Mouse (Mus musculus) frontal cortex, adult 2 months (tissue): ENCODE measurements around the gene Haus2. TPM values are rescaled to one million over a fixed set of nuclear protein-coding genes. Genes with fewer than 3 reads are reported as not detected.

Experiments used
- DNase-seq, 2 experiments: peaks; one replicate each; pipeline ENCODE4 v3.0.0; 2022; ENCODE audit warnings: low spot score in 1 of 2; ENCODE audit errors: extremely low spot score in 1 of 2
- polyA plus RNA-seq: library from polyadenylated mRNA; depleted of rRNA; stranded (reverse); fragments of >200 nt; gene quantifications from 2 replicates; pipeline ENCODE4 v1.2.3, GENCODE M21; 2012

The Haus2 gene
- polyA plus RNA-seq, 1 experiment, result 17.1 TPM

GRCm38 (mm10) chr2:120616279-120617163 lies 7.3 kb downstream of the Haus2 start:
- no peak for DNase-seq

GRCm38 (mm10) chr2:120619538-120619937 lies 10.4 kb downstream of the Haus2 start:
- no peak for DNase-seq

GRCm38 (mm10) chr2:120622920-120623319 lies 13.7 kb downstream of the Haus2 start:
- DNase-seq, result no peak

- DNase-seq, result no peak
Observed at GRCm38 (mm10) chr2:120628076-120628865, 19.1 kb downstream of the Haus2 start.

- DNase-seq, result peak; percentile 98
Observed at GRCm38 (mm10) chr2:120628886-120629735, 19.9 kb downstream of the Haus2 start, which contains the start of gene Stard9. Gene Stard9 (plus strand): TSS chr2:120629121.

- DNase-seq, result no peak
Observed at GRCm38 (mm10) chr2:120630246-120630645, 21.1 kb downstream of the Haus2 start.

- no peak for DNase-seq
Observed at GRCm38 (mm10) chr2:120630655-120631054, 21.5 kb downstream of the Haus2 start.

GRCm38 (mm10) chr2:120631521-120631920 lies 22.3 kb downstream of the Haus2 start:
- no peak for DNase-seq

GRCm38 (mm10) chr2:120631957-120632356 lies 22.8 kb downstream of the Haus2 start:
- no peak for DNase-seq

- DNase-seq, result no peak
Observed at GRCm38 (mm10) chr2:120640835-120641234, 31.7 kb downstream of the Haus2 start.

GRCm38 (mm10) chr2:120643836-120644235 lies 34.7 kb downstream of the Haus2 start:
- peak in 1 of 2 experiments; percentile 15 for DNase-seq

GRCm38 (mm10) chr2:120646777-120647176 lies 37.6 kb downstream of the Haus2 start:
- no peak for DNase-seq

- DNase-seq, result no peak
Observed at GRCm38 (mm10) chr2:120652256-120652924, 43.2 kb downstream of the Haus2 start.

GRCm38 (mm10) chr2:120652925-120653284 lies 43.7 kb downstream of the Haus2 start:
- no peak for DNase-seq

- DNase-seq, result no peak
Observed at GRCm38 (mm10) chr2:120654693-120655092, 45.5 kb downstream of the Haus2 start.

- no peak for DNase-seq
Observed at GRCm38 (mm10) chr2:120655905-120656304, 46.7 kb downstream of the Haus2 start.

- DNase-seq, result no peak
Observed at GRCm38 (mm10) chr2:120656711-120657110, 47.5 kb downstream of the Haus2 start.

- DNase-seq, result no peak
Observed at GRCm38 (mm10) chr2:120658486-120658885, 49.3 kb downstream of the Haus2 start.

GRCm38 (mm10) chr2:120659318-120659717 lies 50.1 kb downstream of the Haus2 start:
- no peak for DNase-seq

GRCm38 (mm10) chr2:120660486-120661078 lies 51.4 kb downstream of the Haus2 start:
- DNase-seq, result no peak
